Mouse (Mus musculus): ENCODE measurements around the gene Pcgf6.
"Not testable (repeated sequence)": the region's sequence is repeated elsewhere in the genome, so short reads cannot be mapped to it uniquely, and the experiment has no call there.

The Pcgf6 gene

GRCm38 (mm10) chr19:47024954-47025353 is 25.8 kb downstream of the Pcgf6 start:
- no peak for DNase-seq

DNA sequence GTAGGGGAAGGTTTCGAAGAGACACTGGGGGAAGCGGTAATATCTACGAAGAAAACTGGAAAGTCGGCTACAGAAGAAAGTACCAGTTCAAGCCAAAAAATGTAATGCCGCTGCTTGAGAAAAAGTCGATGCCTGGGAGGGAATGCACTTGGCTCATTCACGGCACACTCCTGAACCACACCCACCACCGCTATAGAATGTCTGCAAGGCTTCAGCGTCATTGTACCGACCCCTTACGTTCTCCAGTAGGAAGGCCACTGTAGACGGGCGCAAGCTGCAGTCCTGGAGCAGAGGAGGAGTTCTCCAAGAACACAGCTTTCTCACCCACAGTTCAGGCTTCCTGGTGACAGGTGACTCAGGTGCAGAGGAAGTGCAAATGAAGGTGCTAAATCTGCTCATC is 27.2 kb downstream of the Pcgf6 start:
- no peak for DNase-seq

GRCm38 (mm10) chr19:47022709-47023108 is 28.0 kb downstream of the Pcgf6 start:
- no peak for DNase-seq

DNA sequence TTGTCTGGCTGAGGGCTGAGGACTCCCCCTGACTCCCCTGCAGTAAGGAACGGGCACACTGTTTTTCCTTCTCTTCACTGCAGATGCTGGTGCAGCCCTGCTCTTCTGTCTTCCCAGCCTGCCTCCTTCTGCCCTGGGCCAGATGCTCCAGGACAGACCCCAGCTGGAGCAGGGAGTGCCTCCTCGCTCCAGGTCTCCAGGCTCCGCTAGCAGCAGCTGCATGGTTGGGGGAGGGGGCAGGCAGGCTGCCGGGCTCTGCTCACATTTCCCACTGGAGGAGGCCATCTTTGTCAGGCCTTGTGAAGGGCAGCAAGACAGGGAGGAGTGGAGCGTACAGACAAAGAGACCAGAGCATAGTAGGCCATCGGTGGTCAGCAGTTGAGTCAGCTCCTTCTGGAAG is 31.4 kb downstream of the Pcgf6 start:
- DNase-seq: peak in 1 of 2 experiments; percentile 22

DNA sequence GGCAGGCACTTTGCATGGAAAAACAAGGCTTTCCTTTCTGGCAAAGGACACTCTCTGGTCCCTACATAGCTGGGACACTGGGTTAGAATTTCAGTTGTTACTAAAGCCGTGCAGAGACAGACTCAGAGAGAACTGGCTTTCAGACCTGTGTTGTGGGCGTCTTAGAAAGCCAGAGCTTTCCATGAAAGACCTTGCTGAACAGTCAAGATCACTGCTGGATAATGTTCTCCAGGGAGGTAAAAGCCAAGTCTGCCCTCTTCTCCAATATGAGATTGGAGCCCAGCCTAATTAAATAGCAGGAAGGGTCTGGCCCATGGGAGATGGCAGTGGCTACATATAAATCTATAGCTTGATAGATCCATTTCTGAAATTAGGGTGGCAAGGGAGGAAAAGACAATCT is 32.4 kb downstream of the Pcgf6 start:
- DNase-seq: no peak

DNA sequence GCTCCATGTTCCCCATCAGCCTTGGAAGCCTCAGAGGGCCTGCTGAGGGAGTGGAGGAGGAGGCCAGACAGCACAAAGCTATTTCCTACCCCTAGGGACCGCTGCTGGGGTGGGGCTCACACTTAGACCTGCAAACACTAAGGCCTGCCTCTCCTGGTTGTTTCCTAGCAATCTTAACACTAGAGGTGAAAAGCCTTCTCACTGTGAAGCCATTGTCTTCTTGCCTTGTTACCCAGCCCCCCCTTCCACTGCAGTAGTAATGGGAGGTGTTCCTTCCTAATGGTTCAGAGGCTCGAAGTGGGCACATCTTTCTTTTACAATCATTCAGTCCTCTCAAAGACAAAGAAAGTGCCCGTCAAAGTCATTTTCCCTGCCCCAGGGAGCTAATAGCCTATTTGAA is 32.9 kb downstream of the Pcgf6 start:
- DNase-seq: no peak

DNA sequence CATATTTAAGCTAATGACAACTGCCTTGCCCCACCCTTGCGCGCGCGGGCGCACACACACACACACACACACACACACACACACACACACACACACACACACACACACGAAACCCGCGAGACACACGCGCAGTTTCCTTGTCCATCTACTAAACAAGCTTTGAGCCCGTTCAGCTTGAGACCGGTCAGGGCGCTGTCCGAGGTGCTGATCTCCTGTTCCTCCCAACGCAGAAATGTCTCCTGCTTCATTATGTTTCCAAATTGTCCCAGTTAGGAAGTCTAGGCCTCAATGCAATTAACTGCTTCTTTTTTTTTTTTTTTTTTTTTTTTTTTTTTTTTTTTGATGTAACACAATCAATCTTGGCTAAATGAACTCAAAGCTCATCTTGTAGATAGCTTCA is 34.2 kb downstream of the Pcgf6 start:
- DNase-seq: peak; percentile 35 to 36

- DNase-seq: no peak
These were observed 34.7 kb downstream of the Pcgf6 start for GRCm38 (mm10) chr19:47015965-47016364.

GRCm38 (mm10) chr19:47015396-47015795 is 35.3 kb downstream of the Pcgf6 start:
- DNase-seq: no peak

- DNase-seq: peak; percentile 85 to 90
These were observed 36.0 kb downstream of the Pcgf6 start, which contains the start of the genes Ina and Nt5c2 for GRCm38 (mm10) chr19:47014447-47015381. Ina (plus strand) TSS chr19:47014698. Nt5c2 (minus strand) TSS chr19:47015153.

DNA sequence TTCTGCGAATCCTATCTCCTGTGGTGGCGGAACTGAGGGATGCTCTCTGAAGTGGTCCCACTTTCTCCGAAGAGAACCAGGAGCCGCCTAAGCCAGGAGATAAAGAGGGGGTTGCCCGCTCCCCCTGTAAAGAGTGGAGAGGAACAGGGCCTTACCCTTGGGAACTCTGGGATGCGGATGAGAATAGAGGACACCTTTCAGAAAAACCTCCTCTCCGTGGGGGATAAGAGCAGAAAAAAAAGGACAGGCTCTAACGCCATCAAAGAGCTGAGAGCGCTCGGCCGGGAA is 36.6 kb downstream of the Pcgf6 start:
- DNase-seq: no peak

- DNase-seq: no peak
These were observed 37.2 kb downstream of the Pcgf6 start for GRCm38 (mm10) chr19:47013340-47014158.

DNA sequence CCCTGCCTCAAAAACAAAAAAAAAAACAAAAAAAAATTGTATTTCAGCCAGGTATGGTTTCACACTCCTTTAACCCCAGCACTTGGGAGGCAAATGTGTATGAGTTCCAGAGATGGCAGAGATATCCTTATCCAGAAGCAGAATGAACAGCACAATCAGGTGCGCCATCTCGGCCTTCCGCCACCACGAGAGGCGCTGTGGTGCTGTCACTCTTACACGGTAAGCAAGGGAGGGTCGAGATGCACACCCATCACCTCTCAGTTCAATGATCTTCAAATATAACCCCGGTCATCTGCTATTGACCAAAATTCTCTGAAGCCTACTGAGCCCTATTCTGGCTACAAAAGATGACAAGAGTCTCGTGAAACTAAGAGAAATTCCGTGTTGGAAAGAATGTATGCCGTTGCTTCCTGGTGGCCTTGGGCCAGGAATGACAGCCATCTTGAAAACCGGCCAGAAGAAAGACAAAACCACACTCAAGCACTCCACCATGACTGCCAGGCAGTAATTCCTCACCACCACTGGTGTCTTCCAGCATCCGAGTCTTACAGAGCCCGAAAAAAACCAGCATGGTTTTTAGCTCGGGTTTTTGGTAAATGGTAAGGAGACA is 38.1 kb downstream of the Pcgf6 start:
- no peak for DNase-seq

- DNase-seq: no peak
These were observed 40.8 kb downstream of the Pcgf6 start for GRCm38 (mm10) chr19:47009943-47010342.

DNA sequence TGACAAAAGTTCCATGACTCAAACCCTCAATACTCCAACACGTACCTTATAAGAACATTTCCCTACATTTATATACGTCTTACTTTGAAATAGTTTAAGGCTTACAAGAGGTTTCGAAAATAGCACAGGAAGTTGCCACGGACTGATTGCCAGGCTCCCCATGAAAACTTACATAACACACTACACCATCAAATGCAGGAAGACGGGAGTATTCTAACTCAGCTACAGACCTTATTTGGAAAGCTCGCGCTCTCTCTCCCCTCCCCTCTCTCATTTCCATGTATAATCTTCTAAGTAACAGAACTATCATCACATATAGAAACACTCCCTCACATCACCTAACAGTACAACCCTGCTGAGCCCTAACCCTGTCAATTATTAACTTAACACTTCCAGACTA is 41.3 kb downstream of the Pcgf6 start:
- DNase-seq: no peak

- no peak for DNase-seq
These were observed 44.4 kb downstream of the Pcgf6 start for GRCm38 (mm10) chr19:47006321-47006720.

DNA sequence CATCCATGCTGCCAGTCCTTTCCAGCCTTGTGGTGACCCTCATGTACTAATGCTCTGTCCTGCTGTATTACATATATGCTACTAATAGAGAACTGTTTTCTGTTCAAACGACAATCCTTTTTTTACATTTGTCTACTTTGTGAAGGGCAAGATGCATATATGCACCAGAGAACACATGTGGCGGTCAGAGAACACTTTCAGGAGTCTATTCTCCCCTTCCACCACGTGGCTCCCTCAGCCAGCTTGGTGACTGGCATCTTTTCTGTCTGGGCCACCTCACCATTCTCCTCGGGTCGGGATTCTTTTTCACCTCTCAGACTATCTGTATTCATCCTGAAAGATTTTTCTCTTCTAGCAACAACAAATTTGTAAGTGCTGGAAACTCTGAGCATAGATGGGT is 44.8 kb downstream of the Pcgf6 start:
- no peak for DNase-seq

- DNase-seq: no peak
These were observed 46.8 kb downstream of the Pcgf6 start for GRCm38 (mm10) chr19:47003742-47004511.

DNA sequence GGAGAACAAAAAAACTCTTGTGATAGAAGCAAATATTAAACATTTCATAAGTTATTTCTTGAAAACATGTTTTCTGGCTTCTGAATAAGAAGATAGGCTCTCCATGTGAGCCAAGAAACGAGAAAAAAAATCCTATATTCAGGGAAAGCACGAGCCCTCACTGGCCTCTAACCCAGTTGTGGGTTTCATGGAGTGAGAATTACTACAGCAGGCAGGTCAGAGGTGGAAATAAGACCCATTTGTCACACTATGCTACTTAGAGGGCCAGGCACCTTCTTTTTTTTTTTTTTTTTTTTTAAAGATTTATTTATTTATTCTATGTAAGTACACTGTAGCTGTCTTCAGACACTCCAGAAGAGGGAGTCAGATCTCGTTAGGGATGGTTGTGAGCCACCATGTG is 50.3 kb downstream of the Pcgf6 start:
- DNase-seq: not testable (repeated sequence)

DNA sequence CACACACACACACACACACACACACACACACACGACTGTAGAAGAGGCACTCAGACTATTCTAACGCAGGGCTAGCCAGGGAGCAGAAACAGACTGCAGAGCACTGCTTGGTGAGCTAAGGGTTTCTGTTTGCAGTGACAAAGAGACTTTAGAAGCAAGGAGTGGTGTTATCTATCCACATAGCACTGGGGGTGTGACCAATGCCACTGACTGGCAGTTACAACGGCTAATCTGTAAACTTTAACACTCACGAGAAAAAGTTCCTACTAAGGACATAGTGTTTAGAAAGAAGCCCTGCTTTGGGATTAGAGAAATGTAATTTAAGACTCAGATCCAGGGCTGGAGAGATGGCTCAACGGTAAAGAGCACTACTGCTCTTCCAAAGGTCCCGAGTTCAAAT is 51.0 kb downstream of the Pcgf6 start:
- no peak for DNase-seq

GRCm38 (mm10) chr19:46998953-46999352 is 51.8 kb downstream of the Pcgf6 start:
- no peak for DNase-seq

DNA sequence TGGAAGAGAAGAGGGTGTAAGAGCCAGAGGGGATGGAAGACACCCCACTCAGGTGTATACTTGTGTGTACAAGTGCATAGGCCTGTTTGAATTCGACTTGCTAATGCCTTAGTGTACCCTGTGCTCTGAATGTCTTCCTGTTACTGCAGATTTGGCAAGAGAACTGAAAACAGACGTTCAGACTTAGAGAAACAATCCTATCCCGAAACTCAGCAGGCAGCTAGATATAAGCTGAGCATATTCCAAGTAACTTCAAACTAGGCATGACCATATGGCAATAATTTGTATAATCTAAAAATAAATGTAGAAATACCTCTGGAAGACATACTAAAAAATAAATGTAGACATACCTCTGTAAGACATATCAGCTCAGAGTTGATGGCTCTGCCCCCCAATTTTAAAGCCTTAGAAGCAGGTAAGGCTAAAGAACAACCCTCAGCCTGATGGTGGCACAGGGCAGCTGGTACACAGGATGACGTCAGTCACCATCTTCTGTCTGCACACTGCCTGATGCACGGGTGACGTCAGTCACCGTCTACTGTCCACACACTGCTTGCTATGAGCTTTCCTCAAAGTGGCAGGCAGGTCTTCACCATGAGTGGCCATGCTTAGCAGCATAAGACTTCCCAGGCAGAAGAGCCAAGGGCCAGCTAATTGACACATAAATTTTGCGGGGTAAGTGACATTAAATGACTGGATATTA is 52.4 kb downstream of the Pcgf6 start:
- DNase-seq: peak in 1 of 2 experiments; percentile 44

Data from cerebellum, postnatal 36 days (tissue).